Mouse (Mus musculus) MEL (cell line): ENCODE measurements at regions not wholly inside any gene's neighbourhood (a gene's known extent, or its start where the extent isn't known, plus 50 kb on each side); places are given as distances from the start of the nearest gene placed in this dataset.

Experiments
- DNase-seq: peaks from one replicate; pipeline ENCODE4 v3.0.0; 2011; ENCODE audit warnings: low read depth, low spot score
- H3K27ac ChIP-seq: 2 replicates; pipeline ENCODE4 v1.5.1; 2012; ENCODE audit warnings: low read depth, mild to moderate bottlenecking, control low read depth, low read length, moderate library complexity; ENCODE audit not compliant: control insufficient read depth
- H3K27me3 ChIP-seq, 2 experiments: fragments of 150-350 bp in 1 of 2; sonication (generic) in 1 of 2; 2 replicates each; pipeline ENCODE4 v1.6.1; 2012; ENCODE audit warnings: low read length in 2 of 2, mild to moderate bottlenecking in 2 of 2, improper control_type of control experiment in 1 of 2, moderate library complexity in 1 of 2; ENCODE audit not compliant: insufficient read depth in 2 of 2, control insufficient read depth in 1 of 2
- H3K36me3 ChIP-seq, 2 experiments: 2 replicates each; pipeline ENCODE4 v1.6.1; 2012 to 2014; ENCODE audit warnings: low read length in 2 of 2, improper control_type of control experiment in 1 of 2, inconsistent platforms in 1 of 2, mild to moderate bottlenecking in 1 of 2; ENCODE audit not compliant: insufficient read depth in 2 of 2, control insufficient read depth in 1 of 2
- H3K4me1 ChIP-seq, 2 experiments: fragments of 150-350 bp in 1 of 2; sonication (generic) in 1 of 2; 2 replicates each; pipeline ENCODE4 v1.6.1; 2012; ENCODE audit warnings: low read length in 2 of 2, improper control_type of control experiment in 1 of 2, mild to moderate bottlenecking in 1 of 2; ENCODE audit not compliant: insufficient read depth in 2 of 2, control insufficient read depth in 1 of 2
- H3K4me3 ChIP-seq, 2 experiments: fragments of 150-350 bp in 1 of 2; sonication (generic) in 1 of 2; 2 replicates each; pipeline ENCODE4 v1.5.1; 2012; ENCODE audit warnings: low read depth in 2 of 2, low read length in 2 of 2, mild to moderate bottlenecking in 2 of 2, moderate library complexity in 2 of 2, control low read depth in 1 of 2, improper control_type of control experiment in 1 of 2; ENCODE audit not compliant: control insufficient read depth in 1 of 2, insufficient read depth in 1 of 2
- H3K79me2 ChIP-seq: 2 replicates; pipeline ENCODE4 v1.6.1; 2012; ENCODE audit warnings: mild to moderate bottlenecking, low read length, moderate library complexity; ENCODE audit not compliant: control insufficient read depth, poor library complexity, insufficient read depth
- H3K9ac ChIP-seq: 2 replicates; pipeline ENCODE4 v1.6.1; 2012; ENCODE audit warnings: low read depth, mild to moderate bottlenecking, control low read depth, low read length, moderate library complexity; ENCODE audit not compliant: control insufficient read depth, poor library complexity, severe bottlenecking
- H3K9me3 ChIP-seq: fragments of 150-350 bp; sonication (generic); replicated peaks from 2 replicates; pipeline ENCODE4 v1.6.1; 2012; ENCODE audit warnings: mild to moderate bottlenecking, low read length, improper control_type of control experiment, moderate library complexity; ENCODE audit not compliant: insufficient read depth
- BHLHE40 ChIP-seq: IDR thresholded peaks from 2 replicates; pipeline ENCODE4 v1.6.1; 2012; ENCODE audit warnings: low read depth, mild to moderate bottlenecking, inconsistent platforms, low read length, improper control_type of control experiment, borderline replicate concordance
- CHD2 ChIP-seq: IDR thresholded peaks from 2 replicates; pipeline ENCODE4 v1.6.1; 2011; ENCODE audit warnings: low read length, improper control_type of control experiment
- CTCF ChIP-seq, 3 experiments: IDR thresholded peaks in 2 of 3; conservative IDR thresholded peaks in 1 of 3; 2 replicates each; pipeline ENCODE4 v1.5.1; 2011 to 2012; ENCODE audit warnings: low read length in 3 of 3, low read depth in 2 of 3, mild to moderate bottlenecking in 2 of 3, improper control_type of control experiment in 1 of 3, inconsistent platforms in 1 of 3, mixed read lengths in 1 of 3, moderate library complexity in 1 of 3; ENCODE audit not compliant: control insufficient read depth in 1 of 3, insufficient read depth in 1 of 3, poor library complexity in 1 of 3, severe bottlenecking in 1 of 3
- E2F4 ChIP-seq: IDR thresholded peaks from 2 replicates; pipeline ENCODE4 v1.6.1; 2011; ENCODE audit warnings: low read depth, low read length, improper control_type of control experiment, borderline replicate concordance
- ELF1 ChIP-seq: IDR thresholded peaks from 2 replicates; pipeline ENCODE4 v1.6.1; 2014; ENCODE audit warnings: low read depth, mild to moderate bottlenecking, inconsistent platforms, low read length, improper control_type of control experiment, moderate library complexity
- EP300 ChIP-seq, 2 experiments: IDR thresholded peaks; 2 replicates each; pipeline ENCODE4 v1.6.1; 2011; ENCODE audit warnings: improper control_type of control experiment in 2 of 2, low read length in 2 of 2, low read depth in 1 of 2, mild to moderate bottlenecking in 1 of 2
- ETS1 ChIP-seq: IDR thresholded peaks from 2 replicates; pipeline ENCODE4 v1.6.1; 2012; ENCODE audit warnings: low read depth, mild to moderate bottlenecking, inconsistent platforms, low read length, improper control_type of control experiment, moderate library complexity
- GATA1 ChIP-seq: IDR thresholded peaks from 2 replicates; pipeline ENCODE4 v1.6.1; 2011; ENCODE audit warnings: low read depth, low read length, improper control_type of control experiment
- KAT2A ChIP-seq: conservative IDR thresholded peaks from 2 replicates; pipeline ENCODE4 v1.6.1; 2012; ENCODE audit warnings: low read depth, low read length, improper control_type of control experiment, inconsistent platforms
- MAFK ChIP-seq: IDR thresholded peaks from 2 replicates; pipeline ENCODE4 v1.6.1; 2011; ENCODE audit warnings: low read depth, mild to moderate bottlenecking, low read length, improper control_type of control experiment, borderline replicate concordance
- MAX ChIP-seq: IDR thresholded peaks from 2 replicates; pipeline ENCODE4 v1.6.1; 2011; ENCODE audit warnings: low read length, improper control_type of control experiment
- MAZ ChIP-seq: IDR thresholded peaks from 2 replicates; pipeline ENCODE4 v1.6.1; 2012; ENCODE audit warnings: low read depth, mild to moderate bottlenecking, inconsistent platforms, low read length, improper control_type of control experiment
- MEF2A ChIP-seq: IDR thresholded peaks from 2 replicates; pipeline ENCODE4 v1.6.1; 2014; ENCODE audit warnings: low read depth, mild to moderate bottlenecking, inconsistent platforms, low read length, improper control_type of control experiment; ENCODE audit not compliant: poor library complexity, insufficient replicate concordance, severe bottlenecking; ENCODE audit errors: extremely low read depth
- MYC ChIP-seq: IDR thresholded peaks from 2 replicates; pipeline ENCODE4 v1.6.1; 2011; ENCODE audit warnings: low read depth, mild to moderate bottlenecking, low read length, improper control_type of control experiment, moderate library complexity
- NRF1 ChIP-seq: IDR thresholded peaks from 2 replicates; pipeline ENCODE4 v1.6.1; 2014; ENCODE audit warnings: low read depth, mild to moderate bottlenecking, inconsistent platforms, low read length, improper control_type of control experiment, moderate library complexity; ENCODE audit not compliant: poor library complexity, insufficient read depth, severe bottlenecking
- POLR2A ChIP-seq, 2 experiments: IDR thresholded peaks; 2 replicates each; pipeline ENCODE4 v1.6.1; 2011 to 2012; ENCODE audit warnings: low read length in 2 of 2, mild to moderate bottlenecking in 2 of 2, control low read depth in 1 of 2, improper control_type of control experiment in 1 of 2, low read depth in 1 of 2, moderate library complexity in 1 of 2; ENCODE audit not compliant: control insufficient read depth in 1 of 2, insufficient read depth in 1 of 2, poor library complexity in 1 of 2
- POLR2AphosphoS5 ChIP-seq: IDR thresholded peaks from 2 replicates; pipeline ENCODE4 v1.6.1; 2012; ENCODE audit warnings: low read depth, borderline replicate concordance, mild to moderate bottlenecking, inconsistent platforms, low read length, moderate library complexity, mixed read lengths
- RCOR1 ChIP-seq: IDR thresholded peaks from 2 replicates; pipeline ENCODE4 v1.6.1; 2012; ENCODE audit warnings: low read depth, mild to moderate bottlenecking, inconsistent platforms, low read length, improper control_type of control experiment
- SMC3 ChIP-seq: IDR thresholded peaks from 2 replicates; pipeline ENCODE4 v1.6.1; 2011; ENCODE audit warnings: low read depth, low read length, improper control_type of control experiment
- TAL1 ChIP-seq: IDR thresholded peaks from 2 replicates; pipeline ENCODE4 v1.6.1; 2012; ENCODE audit warnings: mild to moderate bottlenecking, inconsistent platforms, low read length, moderate library complexity, mixed read lengths
- TBP ChIP-seq: IDR thresholded peaks from 2 replicates; pipeline ENCODE4 v1.8.0; 2011; ENCODE audit warnings: low read depth, low read length, improper control_type of control experiment
- USF2 ChIP-seq, 2 experiments: IDR thresholded peaks; 2 replicates each; pipeline ENCODE4 v1.6.1; 2011 to 2012; ENCODE audit warnings: improper control_type of control experiment in 2 of 2, low read length in 2 of 2, borderline replicate concordance in 1 of 2, inconsistent platforms in 1 of 2, low read depth in 1 of 2, mild to moderate bottlenecking in 1 of 2; ENCODE audit not compliant: insufficient read depth in 1 of 2
- ZNF384 ChIP-seq: IDR thresholded peaks from 2 replicates; pipeline ENCODE4 v1.6.1; 2012; ENCODE audit warnings: low read depth, mild to moderate bottlenecking, inconsistent platforms, low read length, improper control_type of control experiment

GRCm38 (mm10) chr2:57496315-57496954 lies 259.0 kb downstream of the Gpd2 start:
- TF ChIP-seq USF2 (IDR thresholded peaks at IDR 0.05; ENCODE audit: borderline replicate concordance in 1 of 2, insufficient read depth in 1 of 2, low read depth in 1 of 2, low read length in 2 of 2) (no peak), MEF2A (no peak), MAFK (no peak), CTCF (IDR thresholded peaks at IDR 0.05 in 2 of 3, conservative IDR thresholded peaks at IDR 0.05 in 1 of 3; ENCODE audit: control insufficient read depth in 1 of 3, insufficient read depth in 1 of 3, low read depth in 2 of 3, low read length in 3 of 3, poor library complexity in 1 of 3, severe bottlenecking in 1 of 3) (no peak), SMC3 (no peak), CHD2 (no peak), NRF1 (no peak), GATA1 (no peak), KAT2A (no peak), POLR2A (IDR thresholded peaks at IDR 0.05; ENCODE audit: control insufficient read depth in 1 of 2, insufficient read depth in 1 of 2, low read depth in 1 of 2, low read length in 2 of 2, poor library complexity in 1 of 2) (no peak), BHLHE40 (no peak), TAL1 (no peak)
- H3K36me3 ChIP-seq = no peaks in the 10 kb centered on the region
- no peak for DNase-seq
- H3K4me1 ChIP-seq = no peaks in the 10 kb centered on the region
- H3K4me3 ChIP-seq = no peak overlapping the region
- no peak overlapping the region for H3K9ac ChIP-seq
- H3K27ac ChIP-seq = no peak overlapping the region
- H3K9me3 ChIP-seq = no peaks in the 10 kb centered on the region
- H3K79me2 ChIP-seq = no peaks in the 10 kb centered on the region
- H3K27me3 ChIP-seq = no peaks in the 10 kb centered on the region

GRCm38 (mm10) chr2:57497933-57498332 lies 260.5 kb downstream of the Gpd2 start:
- TF ChIP-seq ZNF384 (no peak), E2F4 (no peak), ETS1 (no peak), MYC (no peak), GATA1 (no peak), POLR2AphosphoS5 (no peak), RCOR1 (no peak), KAT2A (no peak), MAX (no peak), ELF1 (no peak), MAZ (no peak), TBP (no peak), EP300 (IDR thresholded peaks at IDR 0.05; ENCODE audit: low read depth in 1 of 2, low read length in 2 of 2) (no peak)
- Histone ChIP-seq H3K9ac (no peak overlapping the region), H3K27me3 (no peaks in the 10 kb centered on the region)

More at GRCm38 (mm10) chr2:57497933-57498332, 260.5 kb downstream of the Gpd2 start:
- H3K79me2 ChIP-seq = no peaks in the 10 kb centered on the region
- no peaks in the 10 kb centered on the region for H3K9me3 ChIP-seq
- H3K4me1 ChIP-seq = no peaks in the 10 kb centered on the region
- H3K36me3 ChIP-seq = no peaks in the 10 kb centered on the region
- no peak overlapping the region for H3K27ac ChIP-seq
- no peak overlapping the region for H3K4me3 ChIP-seq
- no peak for DNase-seq
